Mouse (Mus musculus) megakaryocyte, embryonic 14.5 days (primary cell): ENCODE data around the gene Usp37.

Source experiments
- FLI1 ChIP-seq: IDR thresholded peaks from 2 replicates; pipeline ENCODE4 v1.6.1; 2012; ENCODE audit warnings: low read length, inconsistent platforms, mixed read lengths
- GATA1 ChIP-seq: IDR thresholded peaks from 3 replicates; pipeline ENCODE4 v1.6.1; 2012; ENCODE audit warnings: mixed read lengths, low read length, inconsistent platforms, borderline replicate concordance

DNA sequence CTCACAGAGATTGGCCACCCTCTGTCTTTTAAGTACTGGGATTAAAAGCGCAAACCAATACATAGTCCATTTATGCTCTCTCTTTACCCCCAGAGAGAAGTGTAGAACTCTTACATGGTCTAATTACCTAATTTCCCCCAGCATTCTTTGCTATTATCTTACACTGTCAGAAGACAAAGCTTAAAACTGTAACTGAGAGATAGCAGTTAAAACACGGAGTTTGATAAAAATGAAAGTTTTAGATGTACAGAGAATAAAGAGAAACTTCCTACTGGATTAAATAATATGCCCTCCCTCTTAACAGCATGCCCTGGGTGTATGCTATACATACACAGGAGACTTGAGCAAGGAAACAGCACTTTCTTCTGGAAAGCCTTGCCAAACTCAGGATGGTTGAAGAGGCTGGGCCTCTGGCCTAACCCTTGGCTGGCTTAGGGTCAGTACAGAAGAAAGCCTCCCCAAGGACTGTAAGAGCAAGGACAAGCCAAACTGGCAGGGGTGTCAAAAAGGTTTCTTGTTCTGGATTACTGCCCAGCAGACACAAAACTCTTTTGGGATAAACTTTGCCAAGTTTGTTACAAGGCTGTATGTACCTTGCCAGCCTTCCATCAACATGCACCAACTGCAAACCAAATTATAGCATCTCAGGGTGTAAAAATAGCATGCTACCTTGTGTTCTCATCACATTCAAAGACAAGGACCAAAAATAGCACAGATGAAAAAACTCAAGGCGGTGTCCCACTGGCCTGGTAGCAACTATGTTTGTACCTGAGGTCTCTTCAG, 40.7 kb upstream of the Usp37 start:
- TF ChIP-seq GATA1 (no peak), FLI1 (no peak)
